Mouse (Mus musculus) liver, embryonic 14.5 days (tissue): Measurements from ENCODE around the gene Smoc1.

ENCODE experiments used
- CTCF ChIP-seq: IDR thresholded peaks from 2 replicates; pipeline ENCODE4 v1.5.1; 2016; ENCODE audit warnings: antibody characterized with exemption, low read depth, control low read depth
- EP300 ChIP-seq: IDR thresholded peaks from 2 replicates; pipeline ENCODE4 v1.6.1; 2016; ENCODE audit warnings: antibody characterized with exemption, low read depth

DNA sequence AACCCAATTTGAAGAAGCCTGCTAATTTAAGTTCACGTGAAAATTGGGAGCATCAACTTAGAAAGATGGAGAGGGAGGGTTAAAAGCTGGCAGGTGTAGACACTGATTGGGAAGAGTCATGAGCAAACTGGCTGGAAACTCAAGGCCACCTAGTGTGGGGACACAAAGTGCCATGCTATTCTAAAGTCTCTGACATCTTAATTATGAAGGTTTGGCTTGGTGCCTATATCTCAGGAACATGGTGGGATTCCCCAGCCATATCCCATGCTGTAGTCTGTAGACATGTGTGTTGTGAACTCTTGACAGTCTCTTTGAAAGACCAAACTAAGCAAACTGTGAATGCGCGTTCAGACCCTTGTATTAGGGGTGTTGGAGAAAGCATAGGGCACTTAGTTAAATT is 32.0 kb downstream of the Smoc1 start:
- no peak for TF ChIP-seq CTCF
- TF ChIP-seq EP300, result no peak
